In the genomic region with DNA sequence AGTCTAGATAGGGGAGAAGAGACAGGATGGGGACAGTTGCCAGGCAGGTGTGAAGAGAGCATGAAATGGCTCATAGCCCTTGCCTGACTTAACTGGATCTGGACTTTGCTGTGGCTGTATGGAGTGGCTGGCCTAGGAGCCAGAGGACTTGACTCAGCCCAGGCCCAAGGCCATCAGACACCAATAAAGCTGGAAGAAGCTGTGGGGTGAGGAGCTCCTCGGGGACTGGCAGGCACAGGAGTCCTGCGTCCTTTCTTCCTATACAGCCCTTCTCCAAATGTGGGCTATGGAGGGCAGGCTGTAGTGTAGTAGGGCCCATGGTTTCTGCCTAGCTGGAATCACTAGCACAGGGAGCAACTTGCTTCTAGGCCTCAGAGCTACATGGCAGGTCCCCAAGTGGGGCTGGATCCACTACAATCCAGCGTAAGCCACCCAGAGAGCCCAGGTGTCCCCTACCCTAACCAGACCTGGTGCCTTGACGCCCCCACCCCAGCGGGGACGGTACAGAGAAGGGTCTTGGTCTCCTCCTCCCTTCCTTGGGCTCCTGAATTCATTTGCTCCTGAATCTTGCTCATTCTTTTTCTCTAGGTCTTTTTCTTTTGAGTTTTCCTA, we compare ENCODE assay signal across 20 mouse cellular contexts. TPM values are rescaled to one million over a fixed set of nuclear protein-coding genes. Genes with fewer than 3 reads are reported as not detected.
DNase-seq lines count a peak whose midpoint lies in the region; ATAC-seq and TF ChIP-seq lines count a peak whose summit lies in the region.
"Had no signal": no experiment of that assay in that cellular context is flagged by ENCODE, and none has a peak within 500 bp of the region (broad histone marks: within the 10 kb centered on the region; RNA-seq: fewer than 3 reads in every experiment).

No protein-coding gene starts in this region.

- no peaks in the 10 kb centered on the region for H3K36me3 ChIP-seq in liver, postnatal 0 days (replicated peaks; ENCODE audit: insufficient read depth, low read length)
- H3K36me3 ChIP-seq in liver, embryonic 11.5 days (ENCODE audit: control insufficient read depth, insufficient read depth, low read length), result peaks cover 10% of the 10 kb centered on the region; the same call in 1 of the 2 replicates
- peaks cover 43% of the 10 kb centered on the region for H3K36me3 ChIP-seq in neural tube, embryonic 15.5 days

- no peak overlapping the region for H3K9ac ChIP-seq in liver, postnatal 0 days (replicated peaks)
- H3K9ac ChIP-seq in liver, embryonic 11.5 days (ENCODE audit: low read depth, low read length), result no peak overlapping the region
- no peak overlapping the region for H3K9ac ChIP-seq in neural tube, embryonic 15.5 days (replicated peaks)
- H3K9ac ChIP-seq: embryonic facial prominence, embryonic 15.5 days; hindbrain, embryonic 12.5 days; stomach, embryonic 15.5 days had no signal

- TF ChIP-seq POLR2A in cerebellum, adult 2 months (IDR thresholded peaks at IDR 0.05; ENCODE audit: borderline replicate concordance, insufficient read depth, low read length), result 0 out of 2 replicates have a peak, but pooled peaks have one; percentile 5

- 73% methylated on average over 6 of the region's 6 CpGs for WGBS in cerebellum, adult 2 months
- WGBS in liver, postnatal 0 days (ENCODE audit: insufficient replicate concordance), result 75% methylated on average over 6 of the region's 6 CpGs
- WGBS in liver, embryonic 11.5 days, result 78% methylated on average over 6 of the region's 6 CpGs
- 80% methylated on average over 6 of the region's 6 CpGs for WGBS in neural tube, embryonic 15.5 days

- H3K4me1 ChIP-seq in cerebellum, adult 2 months (ENCODE audit: control insufficient read depth, insufficient read depth, low read length), result no peaks in the 10 kb centered on the region
- no peaks in the 10 kb centered on the region for H3K4me1 ChIP-seq in liver, postnatal 0 days (ENCODE audit: insufficient read depth)
- H3K4me1 ChIP-seq in liver, embryonic 11.5 days (replicated peaks; ENCODE audit: control insufficient read depth, insufficient read depth, low read length), result no peaks in the 10 kb centered on the region
- no peaks in the 10 kb centered on the region for H3K4me1 ChIP-seq in neural tube, embryonic 15.5 days
- H3K4me1 ChIP-seq: embryonic facial prominence, embryonic 15.5 days; hindbrain, embryonic 12.5 days; limb, embryonic 10.5 days; stomach, embryonic 15.5 days had no signal

- TF ChIP-seq CTCF in cerebellum, adult 2 months (IDR thresholded peaks at IDR 0.05; ENCODE audit: borderline replicate concordance, insufficient read depth, low read depth, low read length), result no peak
- TF ChIP-seq CTCF in liver, postnatal 0 days (IDR thresholded peaks at IDR 0.05; ENCODE audit: low read depth), result no peak

- no peak for TF ChIP-seq EP300 in liver, postnatal 0 days (IDR thresholded peaks at IDR 0.05; ENCODE audit: low read depth)

- H3K27ac ChIP-seq in cerebellum, adult 2 months (ENCODE audit: insufficient read depth, low read length), result no peak overlapping the region
- no peak overlapping the region for H3K27ac ChIP-seq in liver, postnatal 0 days (ENCODE audit: low read depth)
- H3K27ac ChIP-seq in liver, embryonic 11.5 days (ENCODE audit: low read depth, low read length), result no peak overlapping the region
- no peak overlapping the region for H3K27ac ChIP-seq in neural tube, embryonic 15.5 days (replicated peaks)
- H3K27ac ChIP-seq: embryonic facial prominence, embryonic 15.5 days; heart, adult 2 months; hindbrain, embryonic 12.5 days; limb, embryonic 10.5 days; macrophage; stomach, embryonic 15.5 days had no signal

- H3K27me3 ChIP-seq in cerebellum, adult 2 months (ENCODE audit: control insufficient read depth, insufficient read depth, low read length), result no peaks in the 10 kb centered on the region
- no peaks in the 10 kb centered on the region for H3K27me3 ChIP-seq in liver, postnatal 0 days (ENCODE audit: insufficient read depth, low read length)
- H3K27me3 ChIP-seq in liver, embryonic 11.5 days (replicated peaks; ENCODE audit: control insufficient read depth, insufficient read depth, low read length), result no peaks in the 10 kb centered on the region
- no peaks in the 10 kb centered on the region for H3K27me3 ChIP-seq in neural tube, embryonic 15.5 days (replicated peaks)
- H3K27me3 ChIP-seq: embryonic facial prominence, embryonic 15.5 days; hindbrain, embryonic 12.5 days; stomach, embryonic 15.5 days had no signal

- H3K4me3 ChIP-seq in cerebellum, adult 2 months (replicated peaks; ENCODE audit: insufficient read depth, low read depth, low read length), result no peak overlapping the region
- no peak overlapping the region for H3K4me3 ChIP-seq in liver, postnatal 0 days (ENCODE audit: low read depth, low read length)
- no peak overlapping the region for H3K4me3 ChIP-seq in liver, embryonic 11.5 days (ENCODE audit: low read depth, low read length)
- no peak overlapping the region for H3K4me3 ChIP-seq in neural tube, embryonic 15.5 days (replicated peaks)
- H3K4me3 ChIP-seq: embryonic facial prominence, embryonic 15.5 days; heart, adult 2 months; hindbrain, embryonic 12.5 days; limb, embryonic 10.5 days; stomach, embryonic 15.5 days had no signal

- no peak for ATAC-seq in liver, postnatal 0 days
- no peak for ATAC-seq in liver, embryonic 11.5 days (replicated peaks; ENCODE audit: low FRiP score)
- ATAC-seq in neural tube, embryonic 15.5 days (ENCODE audit: low FRiP score), result 0 out of 2 replicates have a peak, but pooled peaks have one; percentile 15
- ATAC-seq: intestine, postnatal 0 days; lung, postnatal 0 days had no signal

- H3K4me2 ChIP-seq in liver, postnatal 0 days (ENCODE audit: low read depth, low read length), result no peak overlapping the region
- H3K4me2 ChIP-seq in liver, embryonic 11.5 days, result no peak overlapping the region
- no peak overlapping the region for H3K4me2 ChIP-seq in neural tube, embryonic 15.5 days
- H3K4me2 ChIP-seq: embryonic facial prominence, embryonic 15.5 days; hindbrain, embryonic 12.5 days; stomach, embryonic 15.5 days had no signal

- H3K9me3 ChIP-seq in liver, postnatal 0 days (ENCODE audit: low read length), result no peaks in the 10 kb centered on the region
- no peaks in the 10 kb centered on the region for H3K9me3 ChIP-seq in liver, embryonic 11.5 days (ENCODE audit: control insufficient read depth, low read length)
- H3K9me3 ChIP-seq in neural tube, embryonic 15.5 days (replicated peaks), result no peaks in the 10 kb centered on the region
- H3K9me3 ChIP-seq: embryonic facial prominence, embryonic 15.5 days; hindbrain, embryonic 12.5 days; limb, embryonic 10.5 days; stomach, embryonic 15.5 days had no signal

- peak in 1 of 2 experiments; percentile 18 for DNase-seq in cerebellum, adult 2 months
- no peak for DNase-seq in cerebellum, postnatal 36 days
- peak; percentile 10 for DNase-seq in liver, postnatal 0 days
- DNase-seq in liver, embryonic 11.5 days (ENCODE audit: low spot score), result no peak
- peak; percentile 15 for DNase-seq in urinary bladder, adult 2 months (ENCODE audit: low spot score)
- DNase-seq in urinary bladder, postnatal 14 days (ENCODE audit: low spot score), result no peak
- DNase-seq in kidney, postnatal 25 days, result no peak
- DNase-seq: cerebellum, adult 11 months; gastrocnemius, postnatal 25 days; heart, adult 2 months; liver; thymus, adult 2 months had no signal

RNA-seq across cellular contexts. Expression of a gene that starts 13.8 kb away (rescaled TPM):
- 0.56 and 0.74 TPM in 2 replicates for polyA plus RNA-seq in cerebellum, adult 2 months (2012; rRNA removed)
- polyA plus RNA-seq in liver, postnatal 0 days (2015; fragmentation: Nextera tagmentation; extraction: Ambion mirVana), result 0.14 and 0.29 TPM in 2 replicates
- 0.25 and 0.37 TPM in 2 replicates for polyA plus RNA-seq in liver, embryonic 11.5 days (2014; fragmentation: Nextera tagmentation; extraction: Ambion mirVana)
- polyA plus RNA-seq in urinary bladder, adult 2 months (2012; rRNA removed), result 0.69 and 0.96 TPM in 2 replicates
- 1.1 TPM in 2 replicates for polyA plus RNA-seq in neural tube, embryonic 15.5 days (2015; fragmentation: Nextera tagmentation; extraction: Ambion mirVana)

RNA-seq across cellular contexts. Expression of a gene that starts 14.1 kb away (rescaled TPM):
- polyA plus RNA-seq in cerebellum, adult 2 months (2012; rRNA removed), result 2.0 and 2.5 TPM in 2 replicates
- polyA plus RNA-seq in liver, postnatal 0 days (2015; fragmentation: Nextera tagmentation; extraction: Ambion mirVana), result 50.6 and 55.4 TPM in 2 replicates
- 109 and 123 TPM in 2 replicates for polyA plus RNA-seq in liver, embryonic 11.5 days (2014; fragmentation: Nextera tagmentation; extraction: Ambion mirVana)
- polyA plus RNA-seq in urinary bladder, adult 2 months (2012; rRNA removed), result 2.3 and 3.1 TPM in 2 replicates
- 8.0 and 24.4 TPM in 2 replicates for polyA plus RNA-seq in neural tube, embryonic 15.5 days (2015; fragmentation: Nextera tagmentation; extraction: Ambion mirVana)

RNA-seq across cellular contexts. Expression of a gene that starts 31.6 kb away (rescaled TPM):
- polyA plus RNA-seq in cerebellum, adult 2 months (2012; rRNA removed), result 235 and 256 TPM in 2 replicates
- polyA plus RNA-seq in liver, postnatal 0 days (2015; fragmentation: Nextera tagmentation; extraction: Ambion mirVana), result 28.2 and 33.9 TPM in 2 replicates
- polyA plus RNA-seq in liver, embryonic 11.5 days (2014; fragmentation: Nextera tagmentation; extraction: Ambion mirVana), result 96.9 and 99.2 TPM in 2 replicates
- polyA plus RNA-seq in urinary bladder, adult 2 months (2012; rRNA removed), result 74.4 and 81.2 TPM in 2 replicates
- polyA plus RNA-seq in neural tube, embryonic 15.5 days (2015; fragmentation: Nextera tagmentation; extraction: Ambion mirVana), result 234 and 256 TPM in 2 replicates

RNA-seq across cellular contexts. Expression of a gene that starts 41.3 kb away (rescaled TPM):
- 164 and 184 TPM in 2 replicates for polyA plus RNA-seq in cerebellum, adult 2 months (2012; rRNA removed)
- 0.96 and 1.5 TPM in 2 replicates for polyA plus RNA-seq in liver, postnatal 0 days (2015; fragmentation: Nextera tagmentation; extraction: Ambion mirVana)
- polyA plus RNA-seq in liver, embryonic 11.5 days (2014; fragmentation: Nextera tagmentation; extraction: Ambion mirVana), result 7.4 and 10.3 TPM in 2 replicates
- 39.4 and 48.3 TPM in 2 replicates for polyA plus RNA-seq in urinary bladder, adult 2 months (2012; rRNA removed)
- polyA plus RNA-seq in neural tube, embryonic 15.5 days (2015; fragmentation: Nextera tagmentation; extraction: Ambion mirVana), result 43.0 and 54.1 TPM in 2 replicates

RNA-seq across cellular contexts. Expression of a gene that starts 56.3 kb away (rescaled TPM):
- 50.5 and 55.1 TPM in 2 replicates for polyA plus RNA-seq in cerebellum, adult 2 months (2012; rRNA removed)
- 3.5 and 3.8 TPM in 2 replicates for polyA plus RNA-seq in liver, postnatal 0 days (2015; fragmentation: Nextera tagmentation; extraction: Ambion mirVana)
- polyA plus RNA-seq in liver, embryonic 11.5 days (2014; fragmentation: Nextera tagmentation; extraction: Ambion mirVana), result 13.4 and 17.6 TPM in 2 replicates
- polyA plus RNA-seq in urinary bladder, adult 2 months (2012; rRNA removed), result 34.5 and 36.0 TPM in 2 replicates
- 7.9 and 8.4 TPM in 2 replicates for polyA plus RNA-seq in neural tube, embryonic 15.5 days (2015; fragmentation: Nextera tagmentation; extraction: Ambion mirVana)

Comparison
In these comparisons a context has a peak if more than half of its experiments do, and no peak if none do; other contexts are left out.
1. DNase-seq: peak in liver, postnatal 0 days (single experiment) and urinary bladder, adult 2 months (single experiment); none in cerebellum, postnatal 36 days (0 of 2), liver, embryonic 11.5 days (single experiment), urinary bladder, postnatal 14 days (single experiment) and kidney, postnatal 25 days (0 of 2).